Mouse (Mus musculus) stomach, postnatal 0 days (tissue): ENCODE data around the gene Wdr5.

Experiments
- CTCF ChIP-seq: IDR thresholded peaks from 2 replicates; pipeline ENCODE4 v1.5.1; 2016; ENCODE audit warnings: antibody characterized with exemption, low read depth, mild to moderate bottlenecking, moderate library complexity
- EP300 ChIP-seq: optimal IDR thresholded peaks from 2 replicates; pipeline ENCODE3; 2016; ENCODE audit warnings: antibody characterized with exemption

DNA sequence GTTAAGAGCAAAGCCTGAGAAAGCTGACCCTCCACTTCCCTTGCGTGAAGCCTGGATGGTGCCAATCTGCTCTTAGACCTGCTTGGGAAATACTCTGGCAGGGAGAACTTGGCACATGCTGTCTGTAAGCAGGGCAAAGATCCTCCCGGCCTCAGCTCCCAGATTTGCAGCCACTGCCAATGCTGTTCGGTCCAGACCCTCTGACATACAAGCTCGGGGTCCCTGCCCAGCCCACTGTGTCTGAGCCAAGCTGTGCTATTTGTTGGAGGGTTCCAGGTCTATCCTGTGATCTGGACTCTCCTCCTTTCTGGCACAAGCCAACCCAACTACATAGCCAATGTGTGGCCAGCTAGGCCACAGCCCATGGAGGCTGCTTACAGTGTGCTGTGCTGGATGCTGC, 61.5 kb downstream of the Wdr5 start:
- TF ChIP-seq CTCF (no peak), EP300 (no peak)
